Mouse (Mus musculus) lung, postnatal 0 days (tissue): ENCODE data around the gene Itpr2. TPM values are rescaled to one million over a fixed set of nuclear protein-coding genes. Genes with fewer than 3 reads are reported as not detected.

Experiments used
- ATAC-seq: fragments of 200-750 bp; cut with Nextera tagmentation; 2 replicates; pipeline ENCODE4 v1.8.0; 2017; ENCODE audit warnings: moderate library complexity
- DNase-seq: peaks from one replicate; pipeline ENCODE4 v3.0.0-alpha.2; 2016; ENCODE audit warnings: low spot score
- H3K27ac ChIP-seq: fragments of 300-500 bp; sonication (generic); 2 replicates; pipeline ENCODE4 v1.5.1; 2014; ENCODE audit warnings: antibody characterized with exemption, mild to moderate bottlenecking, low read length, mixed read lengths
- H3K27me3 ChIP-seq: fragments of 300-500 bp; sonication (generic); replicated peaks from 2 replicates; pipeline ENCODE4 v1.6.1; 2014; ENCODE audit warnings: low read length, mixed read lengths; ENCODE audit not compliant: insufficient read depth
- H3K36me3 ChIP-seq: fragments of 300-500 bp; sonication (generic); 2 replicates; pipeline ENCODE4 v1.6.1; 2014; ENCODE audit warnings: low read length, mixed read lengths; ENCODE audit not compliant: insufficient read depth
- H3K4me1 ChIP-seq: fragments of 300-500 bp; sonication (generic); 2 replicates; pipeline ENCODE4 v1.6.1; 2014; ENCODE audit warnings: antibody characterized with exemption, low read depth, low read length, mixed read lengths; ENCODE audit not compliant: insufficient read depth
- H3K4me2 ChIP-seq: fragments of 300-500 bp; sonication (generic); replicated peaks from 2 replicates; pipeline ENCODE4 v1.6.1; 2014; ENCODE audit warnings: low read depth, mild to moderate bottlenecking, low read length, moderate library complexity, mixed read lengths
- H3K4me3 ChIP-seq: fragments of 300-500 bp; sonication (generic); 2 replicates; pipeline ENCODE4 v1.5.1; 2014; ENCODE audit warnings: low read depth, low read length
- H3K9ac ChIP-seq: fragments of 300-500 bp; sonication (generic); replicated peaks from 2 replicates; pipeline ENCODE4 v1.6.1; 2014; ENCODE audit warnings: low read depth, mild to moderate bottlenecking
- H3K9me3 ChIP-seq: fragments of 300-500 bp; sonication (generic); 2 replicates; pipeline ENCODE4 v1.6.1; 2016; ENCODE audit warnings: low read length, mixed read lengths
- CTCF ChIP-seq: IDR thresholded peaks from 2 replicates; pipeline ENCODE4 v1.5.1; 2016; ENCODE audit warnings: antibody characterized with exemption, mild to moderate bottlenecking
- EP300 ChIP-seq: IDR thresholded peaks from 2 replicates; pipeline ENCODE4 v1.6.1; 2016; ENCODE audit warnings: antibody characterized with exemption, mild to moderate bottlenecking, control low read depth
- WGBS: fragments of 180-500 bp; shearing (Covaris S2); extraction: QIAGEN DNeasy Blood & Tissue Kit; methylation state at CpG from one replicate; pipeline ENCODE4 v1.1.7; 2014; 5-methylcytosine and 5-hydroxymethylcytosine counted together
- polyA plus RNA-seq: library from polyadenylated mRNA; unstranded; fragments of >200 nt; fragmentation: Nextera tagmentation; extraction: Ambion mirVana; gene quantifications from 2 replicates; pipeline ENCODE4 v1.2.1, GENCODE M21; 2015

Gene Itpr2
- polyA plus RNA-seq, 1 experiment from 2014 or later = 15.7 TPM

GRCm38 (mm10) chr6:146513899-146514298 is 11.9 kb upstream of the Itpr2 start:
- WGBS = 27% methylated on average over 5 of the region's 5 CpGs
- Histone ChIP-seq H3K4me3 (no peak overlapping the region), H3K4me2 (no peak overlapping the region), H3K27ac (no peak overlapping the region), H3K36me3 (no peaks in the 10 kb centered on the region), H3K9me3 (no peaks in the 10 kb centered on the region), H3K4me1 (no peaks in the 10 kb centered on the region), H3K9ac (no peak overlapping the region), H3K27me3 (no peaks in the 10 kb centered on the region)
- no peak for TF ChIP-seq EP300
- no peak for TF ChIP-seq CTCF
- ATAC-seq (peak; percentile 48; the same call in 1 of the 2 replicates), DNase-seq (peak; percentile 21)

DNA sequence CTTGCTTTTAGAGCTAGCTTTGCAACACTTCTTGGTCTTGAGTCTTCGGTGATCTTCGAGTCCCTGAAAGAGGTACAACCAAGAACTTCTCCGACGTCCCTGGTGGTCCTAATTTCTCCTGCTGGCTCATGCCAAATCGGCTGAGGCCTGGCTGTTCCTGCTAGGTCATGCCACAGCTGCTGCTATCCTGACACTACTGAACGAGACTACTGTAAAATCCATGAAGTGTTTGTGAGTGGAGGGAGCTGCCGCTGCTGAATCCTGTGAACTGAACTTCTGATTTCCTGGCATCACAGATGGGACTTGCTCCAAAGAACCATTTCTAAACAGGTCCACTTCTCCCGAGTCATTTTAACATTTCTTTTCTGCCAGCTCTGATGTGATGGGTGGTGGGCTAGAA is 11.4 kb upstream of the Itpr2 start:
- Histone ChIP-seq H3K36me3 (no peaks in the 10 kb centered on the region), H3K4me3 (no peak overlapping the region), H3K4me2 (no peak overlapping the region), H3K27me3 (no peaks in the 10 kb centered on the region), H3K27ac (no peak overlapping the region), H3K4me1 (no peaks in the 10 kb centered on the region), H3K9me3 (no peaks in the 10 kb centered on the region), H3K9ac (no peak overlapping the region)
- 43% methylated on average over 8 of the region's 8 CpGs for WGBS
- peak; percentile 43 for DNase-seq
- TF ChIP-seq EP300 (no peak), CTCF (no peak)
- peak; percentile 56 for ATAC-seq

DNA sequence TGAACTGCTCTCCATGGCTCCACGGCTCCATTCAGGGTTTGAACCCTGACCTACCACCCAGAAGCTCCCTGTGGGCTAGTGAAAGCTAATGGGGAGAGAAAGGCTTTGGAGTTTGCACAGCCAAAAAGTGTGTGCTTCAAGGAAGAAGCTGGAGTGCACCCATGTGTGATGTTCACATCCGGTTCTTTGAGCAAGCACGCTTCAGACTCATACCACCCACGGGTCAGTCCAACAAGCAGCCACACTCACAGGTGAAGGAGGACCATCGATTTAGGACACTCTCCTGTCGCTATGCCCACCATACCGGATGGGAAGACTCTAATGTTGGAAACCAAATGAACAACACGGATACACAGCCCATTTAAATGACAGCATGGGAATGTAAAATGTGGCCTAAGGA is 9.5 kb upstream of the Itpr2 start:
- 73% methylated on average over 8 of the region's 8 CpGs for WGBS
- no peak overlapping the region for H3K4me2 ChIP-seq
- DNase-seq = no peak
- no peaks in the 10 kb centered on the region for H3K4me1 ChIP-seq
- no peak overlapping the region for H3K4me3 ChIP-seq
- no peaks in the 10 kb centered on the region for H3K36me3 ChIP-seq
- TF ChIP-seq EP300 (no peak), CTCF (no peak)
- no peak overlapping the region for H3K27ac ChIP-seq
- no peak for ATAC-seq
- H3K9ac ChIP-seq = no peak overlapping the region
- H3K27me3 ChIP-seq = no peaks in the 10 kb centered on the region
- H3K9me3 ChIP-seq = no peaks in the 10 kb centered on the region

DNA sequence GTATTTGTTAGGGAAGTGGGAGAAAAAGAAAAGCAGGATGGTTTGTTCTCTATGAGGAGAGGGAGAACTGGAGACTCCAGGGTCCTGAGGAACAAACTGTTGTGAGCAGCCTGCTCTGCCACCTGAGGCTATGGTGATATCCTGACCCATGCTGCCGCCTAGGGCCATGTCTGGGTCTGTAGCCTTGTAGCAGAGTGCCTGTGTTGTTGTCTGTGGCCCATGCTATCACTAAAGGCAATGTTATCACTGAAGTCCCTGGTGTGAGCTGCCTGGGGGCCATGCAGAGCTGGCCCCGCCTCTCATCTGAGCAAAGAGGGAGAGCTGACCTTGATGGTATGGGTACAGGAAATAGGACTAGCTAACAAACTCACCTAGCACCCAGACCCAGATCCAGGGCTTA is 7.9 kb upstream of the Itpr2 start:
- Histone ChIP-seq H3K27ac (no peak overlapping the region), H3K4me3 (no peak overlapping the region), H3K4me2 (no peak overlapping the region), H3K9me3 (no peaks in the 10 kb centered on the region), H3K27me3 (no peaks in the 10 kb centered on the region), H3K9ac (no peak overlapping the region), H3K36me3 (no peaks in the 10 kb centered on the region), H3K4me1 (no peaks in the 10 kb centered on the region)
- DNase-seq (no peak), ATAC-seq (no peak)
- TF ChIP-seq CTCF = no peak
- no peak for TF ChIP-seq EP300
- 78% methylated on average over 2 of the region's 2 CpGs for WGBS

DNA sequence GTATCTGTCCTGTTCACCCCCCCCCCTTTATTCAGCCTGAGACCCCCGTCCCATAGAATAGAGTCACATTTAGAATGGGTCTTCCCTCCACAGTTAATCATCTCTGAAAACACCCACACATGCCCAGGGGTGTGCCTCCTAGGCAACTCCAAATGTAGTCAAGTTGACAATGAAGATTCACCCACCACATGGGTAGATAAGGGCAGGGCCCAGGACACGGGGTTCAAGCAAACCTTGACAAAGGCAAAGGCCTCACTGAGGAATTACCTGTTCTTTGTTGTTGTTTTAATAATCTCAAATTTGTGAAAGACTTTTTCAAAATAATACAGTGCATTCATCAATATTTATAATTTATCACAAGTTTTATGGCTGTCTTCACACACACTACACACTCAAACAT is 2.4 kb upstream of the Itpr2 start:
- no peak for DNase-seq
- Histone ChIP-seq H3K4me2 (no peak overlapping the region), H3K36me3 (no peaks in the 10 kb centered on the region), H3K9ac (no peak overlapping the region), H3K27ac (no peak overlapping the region), H3K4me3 (no peak overlapping the region), H3K4me1 (peaks cover 8% of the 10 kb centered on the region; the same call in 1 of the 2 replicates), H3K9me3 (no peaks in the 10 kb centered on the region), H3K27me3 (no peaks in the 10 kb centered on the region)
- WGBS = 68% methylated on average over 2 of the region's 2 CpGs
- ATAC-seq = no peak
- no peak for TF ChIP-seq CTCF
- no peak for TF ChIP-seq EP300

GRCm38 (mm10) chr6:146502856-146503255 is 833 bp upstream of the Itpr2 start:
- H3K9me3 ChIP-seq = no peaks in the 10 kb centered on the region
- peaks cover 8% of the 10 kb centered on the region; the same call in 1 of the 2 replicates for H3K4me1 ChIP-seq
- no peaks in the 10 kb centered on the region for H3K36me3 ChIP-seq
- H3K27me3 ChIP-seq = no peaks in the 10 kb centered on the region
- TF ChIP-seq EP300 = no peak
- TF ChIP-seq CTCF = no peak
- no peak overlapping the region for H3K27ac ChIP-seq
- peak overlapping the region; percentile 93 for H3K4me2 ChIP-seq
- peak overlapping the region; percentile 73; the same call in 1 of the 2 replicates for H3K9ac ChIP-seq
- no peak for ATAC-seq
- peak overlapping the region; percentile 58; the same call in 1 of the 2 replicates for H3K4me3 ChIP-seq
- no peak for DNase-seq
- 44% methylated on average over 3 of the region's 3 CpGs for WGBS
